Mouse (Mus musculus): ENCODE data around the gene Mgll. TPM values are rescaled to one million over a fixed set of nuclear protein-coding genes. Genes with fewer than 3 reads are reported as not detected.

The Mgll gene
- polyA plus RNA-seq, 1 experiment from 2014 or later: 8.6 TPM

- Histone ChIP-seq H3K27me3 (ENCODE audit: control insufficient read depth, insufficient read depth, low read length) (no peaks in the 10 kb centered on the region), H3K9ac (ENCODE audit: low read length) (no peak overlapping the region), H3K4me3 (ENCODE audit: low read depth, low read length) (no peak overlapping the region), H3K4me1 (ENCODE audit: control insufficient read depth, insufficient read depth, low read length) (no peaks in the 10 kb centered on the region), H3K9me3 (ENCODE audit: control insufficient read depth, low read length) (no peaks in the 10 kb centered on the region), H3K4me2 (ENCODE audit: low read depth) (no peak overlapping the region), H3K27ac (ENCODE audit: low read depth, low read length) (no peak overlapping the region), H3K36me3 (ENCODE audit: control insufficient read depth, insufficient read depth, low read length) (no peaks in the 10 kb centered on the region)
- WGBS: 61% methylated on average over 17 of the region's 17 CpGs
- DNase-seq (ENCODE audit: low spot score): no peak
- ATAC-seq (ENCODE audit: insufficient read depth, low FRiP score, low TSS enrichment): no peak
These were observed 35.7 kb downstream of the Mgll start for GRCm38 (mm10) chr6:88759793-88760453.

- H3K9ac ChIP-seq (ENCODE audit: low read length): no peak overlapping the region
- no peak overlapping the region for H3K4me3 ChIP-seq (ENCODE audit: low read depth, low read length)
- H3K4me2 ChIP-seq (ENCODE audit: low read depth): no peak overlapping the region
- no peaks in the 10 kb centered on the region for H3K4me1 ChIP-seq (ENCODE audit: control insufficient read depth, insufficient read depth, low read length)
- no peaks in the 10 kb centered on the region for H3K36me3 ChIP-seq (ENCODE audit: control insufficient read depth, insufficient read depth, low read length)
- no peak for ATAC-seq (ENCODE audit: insufficient read depth, low FRiP score, low TSS enrichment)
- no peak overlapping the region for H3K27ac ChIP-seq (ENCODE audit: low read depth, low read length)
- DNase-seq (ENCODE audit: low spot score): no peak
- 73% methylated on average over 17 of the region's 17 CpGs for WGBS
- no peaks in the 10 kb centered on the region for H3K9me3 ChIP-seq (ENCODE audit: control insufficient read depth, low read length)
- no peaks in the 10 kb centered on the region for H3K27me3 ChIP-seq (ENCODE audit: control insufficient read depth, insufficient read depth, low read length)
These were observed 36.9 kb downstream of the Mgll start for GRCm38 (mm10) chr6:88760935-88761635.

GRCm38 (mm10) chr6:88761684-88762439 is 37.6 kb downstream of the Mgll start:
- 79% methylated on average over 17 of the region's 17 CpGs for WGBS
- Histone ChIP-seq H3K4me2 (ENCODE audit: low read depth) (no peak overlapping the region), H3K27me3 (ENCODE audit: control insufficient read depth, insufficient read depth, low read length) (no peaks in the 10 kb centered on the region), H3K4me3 (ENCODE audit: low read depth, low read length) (no peak overlapping the region), H3K4me1 (ENCODE audit: control insufficient read depth, insufficient read depth, low read length) (no peaks in the 10 kb centered on the region), H3K36me3 (ENCODE audit: control insufficient read depth, insufficient read depth, low read length) (no peaks in the 10 kb centered on the region), H3K9me3 (ENCODE audit: control insufficient read depth, low read length) (no peaks in the 10 kb centered on the region), H3K9ac (ENCODE audit: low read length) (no peak overlapping the region), H3K27ac (ENCODE audit: low read depth, low read length) (no peak overlapping the region)
- no peak for ATAC-seq (ENCODE audit: insufficient read depth, low FRiP score, low TSS enrichment)
- DNase-seq (ENCODE audit: low spot score): no peak

- DNase-seq (ENCODE audit: low spot score) (no peak), ATAC-seq (ENCODE audit: insufficient read depth, low FRiP score, low TSS enrichment) (no peak)
- H3K27me3 ChIP-seq (ENCODE audit: control insufficient read depth, insufficient read depth, low read length): no peaks in the 10 kb centered on the region
- H3K4me1 ChIP-seq (ENCODE audit: control insufficient read depth, insufficient read depth, low read length): no peaks in the 10 kb centered on the region
- H3K27ac ChIP-seq (ENCODE audit: low read depth, low read length): no peak overlapping the region
- no peaks in the 10 kb centered on the region for H3K36me3 ChIP-seq (ENCODE audit: control insufficient read depth, insufficient read depth, low read length)
- H3K4me3 ChIP-seq (ENCODE audit: low read depth, low read length): no peak overlapping the region
- no peak overlapping the region for H3K4me2 ChIP-seq (ENCODE audit: low read depth)
- H3K9me3 ChIP-seq (ENCODE audit: control insufficient read depth, low read length): no peaks in the 10 kb centered on the region
- H3K9ac ChIP-seq (ENCODE audit: low read length): no peak overlapping the region
- 77% methylated on average over 13 of the region's 13 CpGs for WGBS
These were observed 38.4 kb downstream of the Mgll start for GRCm38 (mm10) chr6:88762440-88763196.

GRCm38 (mm10) chr6:88763518-88764077 is 39.4 kb downstream of the Mgll start:
- ATAC-seq (ENCODE audit: insufficient read depth, low FRiP score, low TSS enrichment) (no peak), DNase-seq (ENCODE audit: low spot score) (no peak)
- Histone ChIP-seq H3K4me2 (ENCODE audit: low read depth) (no peak overlapping the region), H3K27ac (ENCODE audit: low read depth, low read length) (no peak overlapping the region), H3K4me3 (ENCODE audit: low read depth, low read length) (no peak overlapping the region), H3K36me3 (ENCODE audit: control insufficient read depth, insufficient read depth, low read length) (no peaks in the 10 kb centered on the region), H3K4me1 (ENCODE audit: control insufficient read depth, insufficient read depth, low read length) (no peaks in the 10 kb centered on the region), H3K9me3 (ENCODE audit: control insufficient read depth, low read length) (no peaks in the 10 kb centered on the region), H3K9ac (ENCODE audit: low read length) (no peak overlapping the region), H3K27me3 (ENCODE audit: control insufficient read depth, insufficient read depth, low read length) (no peaks in the 10 kb centered on the region)
- 88% methylated on average over 3 of the region's 3 CpGs for WGBS

- Histone ChIP-seq H3K4me1 (ENCODE audit: control insufficient read depth, insufficient read depth, low read length) (no peaks in the 10 kb centered on the region), H3K36me3 (ENCODE audit: control insufficient read depth, insufficient read depth, low read length) (no peaks in the 10 kb centered on the region)
These were observed 40.1 kb downstream of the Mgll start for GRCm38 (mm10) chr6:88764281-88764680.

GRCm38 (mm10) chr6:88767740-88768139 is 43.5 kb downstream of the Mgll start:
- no peak overlapping the region for H3K9ac ChIP-seq (ENCODE audit: low read length)
- H3K27me3 ChIP-seq (ENCODE audit: control insufficient read depth, insufficient read depth, low read length): no peaks in the 10 kb centered on the region
- H3K9me3 ChIP-seq (ENCODE audit: control insufficient read depth, low read length): no peaks in the 10 kb centered on the region
- H3K4me2 ChIP-seq (ENCODE audit: low read depth): no peak overlapping the region
- no peaks in the 10 kb centered on the region for H3K4me1 ChIP-seq (ENCODE audit: control insufficient read depth, insufficient read depth, low read length)
- ATAC-seq (ENCODE audit: insufficient read depth, low FRiP score, low TSS enrichment) (no peak), DNase-seq (ENCODE audit: low spot score) (no peak)
- 68% methylated on average over 4 of the region's 4 CpGs for WGBS
- H3K36me3 ChIP-seq (ENCODE audit: control insufficient read depth, insufficient read depth, low read length): no peaks in the 10 kb centered on the region
- H3K4me3 ChIP-seq (ENCODE audit: low read depth, low read length): no peak overlapping the region
- no peak overlapping the region for H3K27ac ChIP-seq (ENCODE audit: low read depth, low read length)

More at GRCm38 (mm10) chr6:88764281-88764680, 40.1 kb downstream of the Mgll start:
- ATAC-seq (ENCODE audit: insufficient read depth, low FRiP score, low TSS enrichment): no peak
- WGBS: 74% methylated on average over 4 of the region's 4 CpGs
- Histone ChIP-seq H3K4me3 (ENCODE audit: low read depth, low read length) (no peak overlapping the region), H3K4me2 (ENCODE audit: low read depth) (no peak overlapping the region), H3K27me3 (ENCODE audit: control insufficient read depth, insufficient read depth, low read length) (no peaks in the 10 kb centered on the region), H3K9ac (ENCODE audit: low read length) (no peak overlapping the region), H3K9me3 (ENCODE audit: control insufficient read depth, low read length) (no peaks in the 10 kb centered on the region), H3K27ac (ENCODE audit: low read depth, low read length) (no peak overlapping the region)
- DNase-seq (ENCODE audit: low spot score): no peak

GRCm38 (mm10) chr6:88769723-88770122 is 45.5 kb downstream of the Mgll start:
- Histone ChIP-seq H3K27me3 (ENCODE audit: control insufficient read depth, insufficient read depth, low read length) (no peaks in the 10 kb centered on the region), H3K27ac (ENCODE audit: low read depth, low read length) (no peak overlapping the region), H3K36me3 (ENCODE audit: control insufficient read depth, insufficient read depth, low read length) (no peaks in the 10 kb centered on the region), H3K9ac (ENCODE audit: low read length) (no peak overlapping the region), H3K9me3 (ENCODE audit: control insufficient read depth, low read length) (no peaks in the 10 kb centered on the region), H3K4me1 (ENCODE audit: control insufficient read depth, insufficient read depth, low read length) (no peaks in the 10 kb centered on the region), H3K4me2 (ENCODE audit: low read depth) (no peak overlapping the region), H3K4me3 (ENCODE audit: low read depth, low read length) (no peak overlapping the region)
- 81% methylated on average over 6 of the region's 6 CpGs for WGBS
- ATAC-seq (ENCODE audit: insufficient read depth, low FRiP score, low TSS enrichment): no peak
- no peak for DNase-seq (ENCODE audit: low spot score)
